Mouse (Mus musculus): ENCODE results near the gene Sp4.

GRCm38 (mm10) chr12:118326161-118326560, 24.9 kb upstream of the Sp4 start:
- no peak for TF ChIP-seq POLR2A (IDR thresholded peaks at IDR 0.05; ENCODE audit: extremely low read depth, insufficient read depth, low read length)
- no peak for TF ChIP-seq CTCF (IDR thresholded peaks at IDR 0.05; ENCODE audit: extremely low read depth, insufficient read depth, low read length)

Measured in cortical plate, adult 2 months (tissue).